Mouse (Mus musculus): ENCODE data around the gene Rpl27a.

DNA sequence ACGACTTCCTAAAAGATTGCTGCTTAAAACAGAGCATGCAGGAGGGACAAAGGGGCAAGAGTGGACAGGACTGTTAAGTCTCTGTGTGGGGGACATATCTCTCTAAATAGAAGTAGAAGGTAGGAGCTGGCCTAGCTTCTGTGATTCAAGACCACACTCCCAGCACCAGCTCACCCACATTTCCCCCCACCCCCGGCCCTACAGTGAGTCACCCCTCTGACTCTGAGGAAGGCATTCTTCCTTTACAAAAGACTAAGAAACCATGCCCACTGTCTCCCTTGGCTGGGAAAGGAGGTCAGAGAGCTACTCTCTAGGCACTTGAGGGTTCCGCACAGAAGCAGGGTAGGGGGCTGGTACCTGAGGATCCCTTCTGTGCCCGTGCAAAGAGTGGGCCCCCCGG, 34.7 kb upstream of the Rpl27a start:
- TF ChIP-seq MAX (IDR thresholded peaks at IDR 0.05; ENCODE audit: low read length) (no peak), ZNF384 (IDR thresholded peaks at IDR 0.05; ENCODE audit: low read depth, low read length) (no peak), E2F4 (IDR thresholded peaks at IDR 0.05; ENCODE audit: borderline replicate concordance, low read depth, low read length) (no peak), NRF1 (IDR thresholded peaks at IDR 0.05; ENCODE audit: insufficient read depth, low read depth, low read length, poor library complexity, severe bottlenecking) (no peak), EP300 (IDR thresholded peaks at IDR 0.05; ENCODE audit: low read depth in 1 of 2, low read length in 2 of 2) (no peak), POLR2A (IDR thresholded peaks at IDR 0.05; ENCODE audit: control insufficient read depth in 1 of 2, insufficient read depth in 1 of 2, low read depth in 1 of 2, low read length in 2 of 2, poor library complexity in 1 of 2) (no peak), KAT2A (conservative IDR thresholded peaks at IDR 0.05; ENCODE audit: low read depth, low read length) (no peak), MAFK (IDR thresholded peaks at IDR 0.05; ENCODE audit: borderline replicate concordance, low read depth, low read length) (no peak), POLR2AphosphoS2 (IDR thresholded peaks at IDR 0.05; ENCODE audit: low read length) (no peak), JUND (IDR thresholded peaks at IDR 0.05; ENCODE audit: low read depth, low read length) (no peak), ETS1 (IDR thresholded peaks at IDR 0.05; ENCODE audit: low read depth, low read length) (no peak), NELFE (IDR thresholded peaks at IDR 0.05; ENCODE audit: low read depth, low read length) (no peak), CTCF (IDR thresholded peaks at IDR 0.05 in 2 of 3, conservative IDR thresholded peaks at IDR 0.05 in 1 of 3; ENCODE audit: control insufficient read depth in 1 of 3, insufficient read depth in 1 of 3, low read depth in 2 of 3, low read length in 3 of 3, poor library complexity in 1 of 3, severe bottlenecking in 1 of 3) (no peak)

Data from MEL (cell line).